Mouse (Mus musculus): ENCODE measurements around the gene Rapgef6. TPM values are rescaled to one million over a fixed set of nuclear protein-coding genes. Genes with fewer than 3 reads are reported as not detected.

Gene Rapgef6
- polyA plus RNA-seq, 1 experiment from 2014 or later: 29.6 TPM

DNA sequence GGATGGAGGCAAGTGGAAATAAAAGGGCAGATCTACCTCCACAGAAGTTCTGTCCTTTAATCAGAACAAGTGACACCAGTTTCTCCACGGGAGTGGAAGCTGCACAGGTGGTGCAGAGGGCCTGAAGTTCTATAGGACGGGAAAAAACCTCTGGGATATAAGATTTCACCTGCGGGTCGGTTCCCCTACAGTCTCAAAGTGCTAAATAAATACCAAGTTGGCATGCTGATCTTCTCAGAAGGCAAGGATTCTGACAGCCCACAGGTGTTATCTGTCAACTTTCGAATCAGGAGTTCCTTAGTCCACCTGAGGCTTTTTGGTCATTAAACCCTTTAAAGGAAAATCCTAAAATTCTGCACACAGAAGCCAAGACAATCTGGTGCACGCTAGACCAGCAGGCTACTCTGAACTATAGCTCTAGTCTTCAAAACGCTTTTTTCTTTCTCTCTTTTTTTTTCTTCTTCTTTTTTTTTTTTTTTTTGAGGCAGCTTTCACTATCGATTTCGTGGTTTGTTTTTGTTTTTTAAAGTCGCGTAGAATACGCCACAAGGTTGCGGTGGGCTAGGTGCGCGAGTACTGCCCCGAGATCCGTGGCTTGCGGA is 619 bp upstream of the Rapgef6 start:
- Histone ChIP-seq H3K27ac (ENCODE audit: low read depth, low read length) (peak overlapping the region; percentile 85), H3K4me3 (ENCODE audit: low read depth, low read length) (peak overlapping the region; percentile 87), H3K36me3 (ENCODE audit: control insufficient read depth, insufficient read depth, low read length) (no peaks in the 10 kb centered on the region), H3K27me3 (ENCODE audit: control insufficient read depth, insufficient read depth, low read length) (no peaks in the 10 kb centered on the region), H3K4me1 (replicated peaks; ENCODE audit: control insufficient read depth, insufficient read depth, low read length) (no peaks in the 10 kb centered on the region), H3K9me3 (ENCODE audit: control insufficient read depth, low read length) (no peaks in the 10 kb centered on the region), H3K4me2 (ENCODE audit: low read depth, low read length, severe bottlenecking) (peak overlapping the region; percentile 77), H3K9ac (ENCODE audit: low read length) (peak overlapping the region; percentile 73)
- 2% methylated on average over 18 of the region's 18 CpGs for WGBS
- ATAC-seq (replicated peaks; ENCODE audit: low FRiP score) (no peak), DNase-seq (ENCODE audit: low spot score) (no peak)

DNA sequence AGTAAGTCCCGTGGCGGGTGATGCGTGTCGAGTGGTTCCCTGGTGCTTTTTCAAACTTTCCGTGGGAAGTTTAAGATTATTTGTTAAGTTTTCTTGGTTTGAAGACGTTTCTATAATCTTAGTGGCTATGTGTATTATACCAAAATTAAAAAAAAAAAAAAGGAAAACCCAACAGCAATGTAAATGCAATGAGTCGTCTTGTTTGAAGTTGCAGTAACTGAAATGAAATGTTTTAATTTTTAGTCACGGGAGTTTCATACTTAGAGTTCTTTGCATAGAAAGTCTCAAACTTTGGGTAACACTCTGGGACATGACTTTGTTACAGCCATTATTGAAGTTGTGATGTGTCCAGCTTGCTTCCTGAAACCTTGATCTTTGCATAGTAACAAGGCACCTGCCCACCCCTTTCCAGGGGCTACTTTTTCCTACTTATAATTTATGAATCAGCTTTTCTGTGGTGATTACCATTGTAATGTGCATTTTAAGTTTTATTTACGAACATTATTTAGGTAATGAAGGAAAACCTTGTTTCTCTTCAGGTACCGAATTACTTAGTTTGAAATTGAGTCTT is 869 bp downstream of the Rapgef6 start:
- ATAC-seq (replicated peaks; ENCODE audit: low FRiP score) (no peak), DNase-seq (ENCODE audit: low spot score) (no peak)
- Histone ChIP-seq H3K27me3 (ENCODE audit: control insufficient read depth, insufficient read depth, low read length) (no peaks in the 10 kb centered on the region), H3K36me3 (ENCODE audit: control insufficient read depth, insufficient read depth, low read length) (no peaks in the 10 kb centered on the region), H3K9me3 (ENCODE audit: control insufficient read depth, low read length) (no peaks in the 10 kb centered on the region), H3K27ac (ENCODE audit: low read depth, low read length) (no peak overlapping the region), H3K4me3 (ENCODE audit: low read depth, low read length) (peak overlapping the region; percentile 87), H3K4me1 (replicated peaks; ENCODE audit: control insufficient read depth, insufficient read depth, low read length) (no peaks in the 10 kb centered on the region), H3K4me2 (ENCODE audit: low read depth, low read length, severe bottlenecking) (peak overlapping the region; percentile 78), H3K9ac (ENCODE audit: low read length) (peak overlapping the region; percentile 92)
- WGBS: 15% methylated on average over 10 of the region's 10 CpGs

GRCm38 (mm10) chr11:54528002-54528401 is 5.4 kb downstream of the Rapgef6 start:
- Histone ChIP-seq H3K36me3 (ENCODE audit: control insufficient read depth, insufficient read depth, low read length) (no peaks in the 10 kb centered on the region), H3K4me3 (ENCODE audit: low read depth, low read length) (no peak overlapping the region), H3K4me1 (replicated peaks; ENCODE audit: control insufficient read depth, insufficient read depth, low read length) (no peaks in the 10 kb centered on the region), H3K27ac (ENCODE audit: low read depth, low read length) (no peak overlapping the region), H3K4me2 (ENCODE audit: low read depth, low read length, severe bottlenecking) (no peak overlapping the region), H3K27me3 (ENCODE audit: control insufficient read depth, insufficient read depth, low read length) (no peaks in the 10 kb centered on the region), H3K9ac (ENCODE audit: low read length) (no peak overlapping the region), H3K9me3 (ENCODE audit: control insufficient read depth, low read length) (no peaks in the 10 kb centered on the region)
- ATAC-seq (replicated peaks; ENCODE audit: low FRiP score) (no peak), DNase-seq (ENCODE audit: low spot score) (no peak)
- 86% methylated on average over 2 of the region's 2 CpGs for WGBS

DNA sequence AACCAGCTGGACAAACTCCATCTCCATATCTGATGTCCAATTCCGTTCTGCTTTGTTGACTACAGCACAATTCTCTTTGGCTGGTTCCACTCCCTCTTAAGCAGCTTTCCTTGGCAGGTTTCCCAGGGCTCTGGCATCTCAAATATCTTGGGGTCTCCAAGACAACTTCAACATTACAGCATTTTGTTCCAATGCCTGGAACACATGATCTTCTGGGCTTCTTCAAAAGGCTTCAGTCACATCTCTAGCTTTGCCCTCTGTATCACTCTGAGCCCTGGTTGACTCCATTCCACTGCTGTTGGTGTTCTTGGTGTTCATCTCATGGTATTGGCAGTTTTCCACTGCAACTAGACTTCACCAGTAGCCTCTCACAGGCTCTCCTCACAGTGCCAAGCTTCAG is 7.7 kb downstream of the Rapgef6 start:
- Histone ChIP-seq H3K9me3 (ENCODE audit: control insufficient read depth, low read length) (no peaks in the 10 kb centered on the region), H3K4me3 (ENCODE audit: low read depth, low read length) (no peak overlapping the region), H3K9ac (ENCODE audit: low read length) (no peak overlapping the region), H3K27me3 (ENCODE audit: control insufficient read depth, insufficient read depth, low read length) (no peaks in the 10 kb centered on the region), H3K4me2 (ENCODE audit: low read depth, low read length, severe bottlenecking) (no peak overlapping the region), H3K4me1 (replicated peaks; ENCODE audit: control insufficient read depth, insufficient read depth, low read length) (no peaks in the 10 kb centered on the region), H3K36me3 (ENCODE audit: control insufficient read depth, insufficient read depth, low read length) (no peaks in the 10 kb centered on the region), H3K27ac (ENCODE audit: low read depth, low read length) (no peak overlapping the region)
- WGBS: 90% methylated on average over 1 of the region's 1 CpGs
- ATAC-seq (replicated peaks; ENCODE audit: low FRiP score): no peak
- no peak for DNase-seq (ENCODE audit: low spot score)

DNA sequence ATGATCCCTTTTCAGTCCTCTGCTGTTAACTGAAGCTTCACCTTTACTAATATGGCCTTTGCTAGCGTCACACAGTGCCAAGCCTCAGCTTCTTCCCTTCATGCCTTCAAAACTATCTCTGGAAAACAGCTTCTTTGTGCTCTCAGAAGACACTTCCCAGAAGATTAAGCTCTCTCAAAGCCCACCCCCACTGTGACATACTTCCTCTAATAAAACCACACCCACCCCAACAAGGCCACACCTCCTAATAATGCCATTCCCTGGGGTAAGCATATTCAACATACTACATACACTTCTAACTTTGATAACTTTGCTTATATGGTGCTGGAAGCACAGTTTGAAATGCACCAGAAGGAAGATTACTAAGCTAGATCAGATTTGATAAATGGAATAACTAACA is 8.3 kb downstream of the Rapgef6 start:
- DNase-seq (ENCODE audit: low spot score): no peak
- Histone ChIP-seq H3K4me3 (ENCODE audit: low read depth, low read length) (no peak overlapping the region), H3K9ac (ENCODE audit: low read length) (no peak overlapping the region), H3K4me2 (ENCODE audit: low read depth, low read length, severe bottlenecking) (no peak overlapping the region), H3K27ac (ENCODE audit: low read depth, low read length) (no peak overlapping the region), H3K4me1 (replicated peaks; ENCODE audit: control insufficient read depth, insufficient read depth, low read length) (no peaks in the 10 kb centered on the region), H3K9me3 (ENCODE audit: control insufficient read depth, low read length) (no peaks in the 10 kb centered on the region), H3K36me3 (ENCODE audit: control insufficient read depth, insufficient read depth, low read length) (no peaks in the 10 kb centered on the region), H3K27me3 (ENCODE audit: control insufficient read depth, insufficient read depth, low read length) (no peaks in the 10 kb centered on the region)
- 87% methylated on average over 1 of the region's 1 CpGs for WGBS
- no peak for ATAC-seq (replicated peaks; ENCODE audit: low FRiP score)

GRCm38 (mm10) chr11:54533834-54534233 is 11.2 kb downstream of the Rapgef6 start:
- 84% methylated on average over 2 of the region's 2 CpGs for WGBS

GRCm38 (mm10) chr11:54534871-54535270 is 12.2 kb downstream of the Rapgef6 start:
- 56% methylated on average over 6 of the region's 6 CpGs for WGBS
- H3K27ac ChIP-seq (ENCODE audit: low read depth, low read length): no peak overlapping the region
- H3K4me3 ChIP-seq (ENCODE audit: low read depth, low read length): no peak overlapping the region
- H3K9ac ChIP-seq (ENCODE audit: low read length): no peak overlapping the region
- no peaks in the 10 kb centered on the region for H3K9me3 ChIP-seq (ENCODE audit: control insufficient read depth, low read length)
- H3K4me2 ChIP-seq (ENCODE audit: low read depth, low read length, severe bottlenecking): no peak overlapping the region
- ATAC-seq (replicated peaks; ENCODE audit: low FRiP score) (no peak), DNase-seq (ENCODE audit: low spot score) (peak; percentile 80)
- no peaks in the 10 kb centered on the region for H3K36me3 ChIP-seq (ENCODE audit: control insufficient read depth, insufficient read depth, low read length)
- H3K27me3 ChIP-seq (ENCODE audit: control insufficient read depth, insufficient read depth, low read length): no peaks in the 10 kb centered on the region
- H3K4me1 ChIP-seq (replicated peaks; ENCODE audit: control insufficient read depth, insufficient read depth, low read length): no peaks in the 10 kb centered on the region

More at GRCm38 (mm10) chr11:54533834-54534233, 11.2 kb downstream of the Rapgef6 start:
- Histone ChIP-seq H3K27me3 (ENCODE audit: control insufficient read depth, insufficient read depth, low read length) (no peaks in the 10 kb centered on the region), H3K36me3 (ENCODE audit: control insufficient read depth, insufficient read depth, low read length) (no peaks in the 10 kb centered on the region), H3K9me3 (ENCODE audit: control insufficient read depth, low read length) (no peaks in the 10 kb centered on the region), H3K4me3 (ENCODE audit: low read depth, low read length) (no peak overlapping the region), H3K4me1 (replicated peaks; ENCODE audit: control insufficient read depth, insufficient read depth, low read length) (no peaks in the 10 kb centered on the region), H3K4me2 (ENCODE audit: low read depth, low read length, severe bottlenecking) (no peak overlapping the region), H3K9ac (ENCODE audit: low read length) (no peak overlapping the region), H3K27ac (ENCODE audit: low read depth, low read length) (no peak overlapping the region)
- ATAC-seq (replicated peaks; ENCODE audit: low FRiP score) (no peak), DNase-seq (ENCODE audit: low spot score) (no peak)

DNA sequence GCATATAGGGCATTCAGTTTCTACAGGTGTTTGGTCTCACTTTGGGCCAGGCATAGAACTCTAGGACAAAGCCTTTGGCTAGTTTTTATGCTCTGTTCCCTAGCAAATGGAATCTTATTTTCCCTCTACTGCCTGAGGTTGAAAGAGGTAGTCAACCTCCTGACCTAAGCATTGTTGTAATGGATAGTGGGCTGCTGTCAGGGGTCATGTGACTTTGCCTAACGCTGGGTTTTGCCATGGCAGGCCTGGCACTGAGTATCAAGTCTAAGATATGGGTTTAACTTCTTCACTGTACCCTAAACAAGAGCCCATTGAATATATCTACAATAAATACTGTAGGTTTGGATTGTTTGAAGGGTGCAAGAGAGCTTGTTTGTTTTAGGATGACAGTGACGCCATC is 16.4 kb downstream of the Rapgef6 start:
- Histone ChIP-seq H3K9ac (ENCODE audit: low read length) (no peak overlapping the region), H3K9me3 (ENCODE audit: control insufficient read depth, low read length) (no peaks in the 10 kb centered on the region), H3K4me1 (replicated peaks; ENCODE audit: control insufficient read depth, insufficient read depth, low read length) (no peaks in the 10 kb centered on the region), H3K27me3 (ENCODE audit: control insufficient read depth, insufficient read depth, low read length) (no peaks in the 10 kb centered on the region), H3K36me3 (ENCODE audit: control insufficient read depth, insufficient read depth, low read length) (no peaks in the 10 kb centered on the region), H3K27ac (ENCODE audit: low read depth, low read length) (no peak overlapping the region), H3K4me3 (ENCODE audit: low read depth, low read length) (no peak overlapping the region), H3K4me2 (ENCODE audit: low read depth, low read length, severe bottlenecking) (no peak overlapping the region)
- no peak for ATAC-seq (replicated peaks; ENCODE audit: low FRiP score)
- DNase-seq (ENCODE audit: low spot score): no peak
- 66% methylated on average over 2 of the region's 2 CpGs for WGBS

- Histone ChIP-seq H3K27ac (ENCODE audit: low read depth, low read length) (no peak overlapping the region), H3K4me3 (ENCODE audit: low read depth, low read length) (no peak overlapping the region), H3K4me1 (replicated peaks; ENCODE audit: control insufficient read depth, insufficient read depth, low read length) (no peaks in the 10 kb centered on the region), H3K9me3 (ENCODE audit: control insufficient read depth, low read length) (no peaks in the 10 kb centered on the region), H3K36me3 (ENCODE audit: control insufficient read depth, insufficient read depth, low read length) (no peaks in the 10 kb centered on the region), H3K4me2 (ENCODE audit: low read depth, low read length, severe bottlenecking) (no peak overlapping the region), H3K9ac (ENCODE audit: low read length) (no peak overlapping the region), H3K27me3 (ENCODE audit: control insufficient read depth, insufficient read depth, low read length) (no peaks in the 10 kb centered on the region)
- WGBS: 92% methylated on average over 2 of the region's 2 CpGs
- ATAC-seq (replicated peaks; ENCODE audit: low FRiP score) (no peak), DNase-seq (ENCODE audit: low spot score) (no peak)
These were observed 16.8 kb downstream of the Rapgef6 start for GRCm38 (mm10) chr11:54539486-54539885.
